Mouse (Mus musculus) forebrain, postnatal 0 days (tissue): ENCODE results near the gene Tubgcp2. TPM values are rescaled to one million over a fixed set of nuclear protein-coding genes. Genes with fewer than 3 reads are reported as not detected.

ENCODE experiments used
- ATAC-seq: fragments of 200-750 bp; cut with Nextera tagmentation; 2 replicates; pipeline ENCODE4 v1.8.0; 2017; ENCODE audit warnings: mild to moderate bottlenecking, moderate library complexity
- DNase-seq: peaks from one replicate; pipeline ENCODE4 v3.0.0-alpha.2; 2015
- H3K27ac ChIP-seq: fragments of 300-500 bp; sonication (generic); 2 replicates; pipeline ENCODE4 v1.5.1; 2014; ENCODE audit warnings: low read depth, mild to moderate bottlenecking, antibody characterized with exemption, low read length, moderate library complexity, mixed read lengths
- H3K27me3 ChIP-seq: fragments of 300-500 bp; sonication (generic); 2 replicates; pipeline ENCODE4 v1.6.1; 2014; ENCODE audit warnings: mild to moderate bottlenecking, low read length, mixed read lengths; ENCODE audit not compliant: insufficient read depth
- H3K36me3 ChIP-seq: fragments of 300-500 bp; sonication (generic); 2 replicates; pipeline ENCODE4 v1.6.1; 2014; ENCODE audit warnings: mild to moderate bottlenecking, moderate library complexity; ENCODE audit not compliant: insufficient read depth
- H3K4me1 ChIP-seq: fragments of 300-500 bp; sonication (generic); 2 replicates; pipeline ENCODE4 v1.6.1; 2014; ENCODE audit warnings: antibody characterized with exemption; ENCODE audit not compliant: insufficient read depth
- H3K4me2 ChIP-seq: fragments of 300-500 bp; sonication (generic); 2 replicates; pipeline ENCODE4 v1.6.1; 2014; ENCODE audit warnings: low read depth, mild to moderate bottlenecking, moderate library complexity
- H3K4me3 ChIP-seq: fragments of 300-500 bp; sonication (generic); 2 replicates; pipeline ENCODE4 v1.5.1; 2014; ENCODE audit warnings: low read depth, low read length, mixed read lengths
- H3K9ac ChIP-seq: fragments of 300-500 bp; sonication (generic); 2 replicates; pipeline ENCODE4 v1.6.1; 2014; ENCODE audit warnings: mild to moderate bottlenecking
- H3K9me3 ChIP-seq: fragments of 300-500 bp; sonication (generic); 2 replicates; pipeline ENCODE4 v1.6.1; 2016; ENCODE audit warnings: low read length
- CTCF ChIP-seq: sonication (generic); IDR thresholded peaks from 2 replicates; pipeline ENCODE4 v1.5.1; 2016; ENCODE audit warnings: antibody characterized with exemption, control low read depth, low read depth
- WGBS: fragments of 180-500 bp; shearing (Covaris S2); extraction: QIAGEN DNeasy Blood & Tissue Kit; methylation state at CpG from one replicate; pipeline ENCODE4 v1.1.7; 2014; 5-methylcytosine and 5-hydroxymethylcytosine counted together
- polyA plus RNA-seq: library from polyadenylated mRNA; unstranded; fragments of >200 nt; fragmentation: Nextera tagmentation; extraction: Ambion mirVana; gene quantifications from 2 replicates; pipeline ENCODE4 v1.2.1, GENCODE M21; 2015
- total RNA-seq: library from RNA; depleted of rRNA; stranded (reverse); fragments of >200 nt; gene quantifications from 2 replicates; pipeline ENCODE4 v1.2.3, GENCODE M21; 2014

The Tubgcp2 gene
- total and polyA plus RNA-seq, 2 experiments from 2014 or later = 68.1 to 79.8 TPM

- Histone ChIP-seq H3K9ac (no peak overlapping the region), H3K4me1 (0 out of 2 replicates have a peak, but pooled peaks cover 4% of the 10 kb centered on the region), H3K4me2 (no peak overlapping the region), H3K27ac (no peak overlapping the region), H3K27me3 (no peaks in the 10 kb centered on the region), H3K4me3 (no peak overlapping the region), H3K36me3 (no peaks in the 10 kb centered on the region), H3K9me3 (no peaks in the 10 kb centered on the region)
- no peak for TF ChIP-seq CTCF
- no peak for ATAC-seq
- 54% methylated on average over 3 of the region's 3 CpGs for WGBS
- no peak for DNase-seq
Observed at GRCm38 (mm10) chr7:139980778-139981177, 55.7 kb downstream of the Tubgcp2 start.

DNA sequence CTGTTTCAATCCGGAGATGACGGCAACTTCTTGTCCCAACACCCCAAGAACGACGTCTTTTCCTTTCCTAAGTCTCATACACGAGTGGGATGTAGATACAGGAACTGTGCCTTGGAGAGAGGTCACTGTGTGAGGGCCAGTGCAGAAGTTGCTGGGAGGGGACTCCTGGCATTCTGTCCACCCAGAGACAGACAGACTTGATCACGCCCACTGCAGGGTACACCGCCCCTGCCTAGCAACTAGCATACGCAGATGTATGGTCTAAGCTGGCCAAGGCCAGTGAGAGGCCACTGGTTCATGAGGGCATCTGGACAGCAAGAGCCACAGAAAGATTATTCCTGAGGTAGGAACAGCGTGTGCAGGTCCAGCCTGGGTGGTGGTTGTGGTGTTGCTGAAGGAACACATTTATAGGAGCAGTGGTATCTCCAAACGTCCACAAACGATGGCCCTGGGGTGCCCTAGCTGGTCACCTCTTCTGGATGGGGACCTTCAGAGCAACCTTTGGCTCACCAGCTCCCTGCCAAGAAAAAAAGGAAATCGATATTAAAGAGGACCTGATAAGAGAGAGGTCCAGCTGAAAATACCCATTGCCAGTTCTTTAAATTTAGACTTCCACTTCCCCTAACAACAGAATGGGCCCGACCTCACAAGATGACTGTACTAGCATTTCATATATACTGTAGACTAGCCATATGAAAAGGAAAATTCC, 57.3 kb downstream of the Tubgcp2 start:
- no peak for DNase-seq
- 39% methylated on average over 13 of the region's 13 CpGs for WGBS

GRCm38 (mm10) chr7:139978278-139978892, 58.1 kb downstream of the Tubgcp2 start, which contains the start of gene 6430531B16Rik:
Gene 6430531B16Rik, minus strand, starts transcription at chr7:139978755.
- H3K27ac ChIP-seq = peak within 1 kb of the TSS; percentile 47
- H3K4me2 ChIP-seq = peak within 1 kb of the TSS; percentile 75
- H3K4me3 ChIP-seq = peak within 1 kb of the TSS; percentile 48
- 4% methylated on average over 32 of the region's 32 CpGs for WGBS
- H3K36me3 ChIP-seq = no peaks in the 10 kb centered on the region
- no peaks in the 10 kb centered on the region for H3K27me3 ChIP-seq
- TF ChIP-seq CTCF = no peak
- H3K9ac ChIP-seq = peak within 1 kb of the TSS; percentile 58
- ATAC-seq (peak; percentile 99), DNase-seq (peak; percentile 93)
- H3K4me1 ChIP-seq = 0 out of 2 replicates have a peak, but pooled peaks cover 4% of the 10 kb centered on the region
- H3K9me3 ChIP-seq = no peaks in the 10 kb centered on the region

More for the DNA sequence above, 57.3 kb downstream of the Tubgcp2 start:
- Histone ChIP-seq H3K4me2 (peak overlapping the region; percentile 75), H3K27me3 (no peaks in the 10 kb centered on the region), H3K4me1 (0 out of 2 replicates have a peak, but pooled peaks cover 4% of the 10 kb centered on the region), H3K27ac (no peak overlapping the region), H3K9ac (peak overlapping the region; percentile 35; the same call in 1 of the 2 replicates), H3K9me3 (no peaks in the 10 kb centered on the region), H3K36me3 (no peaks in the 10 kb centered on the region), H3K4me3 (peak overlapping the region; percentile 48)
- no peak for TF ChIP-seq CTCF
- ATAC-seq = peak; percentile 34

GRCm38 (mm10) chr7:139975471-139975870, 61.0 kb downstream of the Tubgcp2 start:
- WGBS = 59% methylated on average over 5 of the region's 5 CpGs
- Histone ChIP-seq H3K27me3 (no peaks in the 10 kb centered on the region), H3K4me2 (no peak overlapping the region), H3K4me1 (0 out of 2 replicates have a peak, but pooled peaks cover 4% of the 10 kb centered on the region), H3K9ac (no peak overlapping the region), H3K27ac (no peak overlapping the region), H3K36me3 (no peaks in the 10 kb centered on the region), H3K9me3 (no peaks in the 10 kb centered on the region), H3K4me3 (no peak overlapping the region)
- no peak for ATAC-seq
- no peak for TF ChIP-seq CTCF
- no peak for DNase-seq

DNA sequence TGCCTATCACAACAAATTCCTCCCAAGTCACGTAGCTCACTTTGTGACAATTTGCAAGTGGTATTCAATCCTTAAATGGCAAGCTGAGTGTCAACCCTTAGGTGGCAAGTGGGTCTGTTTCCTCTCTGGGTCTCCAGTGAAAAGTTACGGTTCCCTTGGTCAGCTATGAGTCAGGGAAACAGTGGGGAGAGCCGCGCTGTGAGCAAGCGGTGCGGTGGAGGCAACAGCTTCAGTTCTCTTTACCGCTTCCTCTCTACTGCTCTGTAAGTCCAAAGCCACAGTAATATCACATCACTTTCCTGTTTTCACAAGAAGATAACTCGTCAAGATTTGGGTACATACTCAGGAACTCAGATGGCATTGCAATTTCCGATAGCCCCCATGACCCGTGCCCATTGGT, 62.2 kb downstream of the Tubgcp2 start:
- Histone ChIP-seq H3K4me3 (no peak overlapping the region), H3K9ac (no peak overlapping the region), H3K9me3 (no peaks in the 10 kb centered on the region), H3K36me3 (no peaks in the 10 kb centered on the region), H3K27ac (no peak overlapping the region), H3K4me1 (0 out of 2 replicates have a peak, but pooled peaks cover 4% of the 10 kb centered on the region), H3K27me3 (no peaks in the 10 kb centered on the region), H3K4me2 (no peak overlapping the region)
- no peak for TF ChIP-seq CTCF
- ATAC-seq (no peak), DNase-seq (no peak)
- WGBS = 89% methylated on average over 10 of the region's 10 CpGs

GRCm38 (mm10) chr7:139972923-139973331, 63.5 kb downstream of the Tubgcp2 start:
- no peak for DNase-seq
- Histone ChIP-seq H3K9me3 (no peaks in the 10 kb centered on the region), H3K27ac (no peak overlapping the region), H3K4me3 (no peak overlapping the region), H3K36me3 (no peaks in the 10 kb centered on the region), H3K27me3 (no peaks in the 10 kb centered on the region), H3K4me1 (no peaks in the 10 kb centered on the region), H3K4me2 (no peak overlapping the region), H3K9ac (no peak overlapping the region)
- ATAC-seq = no peak
- no peak for TF ChIP-seq CTCF

GRCm38 (mm10) chr7:139971436-139971835, 65.0 kb downstream of the Tubgcp2 start:
- Histone ChIP-seq H3K9me3 (no peaks in the 10 kb centered on the region), H3K36me3 (no peaks in the 10 kb centered on the region), H3K27ac (no peak overlapping the region), H3K9ac (no peak overlapping the region), H3K4me3 (no peak overlapping the region), H3K4me2 (no peak overlapping the region), H3K4me1 (no peaks in the 10 kb centered on the region), H3K27me3 (no peaks in the 10 kb centered on the region; the same call in 1 of the 2 replicates)
- WGBS = 75% methylated on average over 6 of the region's 6 CpGs
- TF ChIP-seq CTCF = no peak
- DNase-seq (no peak), ATAC-seq (no peak)
